Mouse (Mus musculus): ENCODE data around the gene Ccr1. TPM values are rescaled to one million over a fixed set of nuclear protein-coding genes. Genes with fewer than 3 reads are reported as not detected.

The Ccr1 gene
- polyA plus RNA-seq, 1 experiment, result 4.4 TPM

DNA sequence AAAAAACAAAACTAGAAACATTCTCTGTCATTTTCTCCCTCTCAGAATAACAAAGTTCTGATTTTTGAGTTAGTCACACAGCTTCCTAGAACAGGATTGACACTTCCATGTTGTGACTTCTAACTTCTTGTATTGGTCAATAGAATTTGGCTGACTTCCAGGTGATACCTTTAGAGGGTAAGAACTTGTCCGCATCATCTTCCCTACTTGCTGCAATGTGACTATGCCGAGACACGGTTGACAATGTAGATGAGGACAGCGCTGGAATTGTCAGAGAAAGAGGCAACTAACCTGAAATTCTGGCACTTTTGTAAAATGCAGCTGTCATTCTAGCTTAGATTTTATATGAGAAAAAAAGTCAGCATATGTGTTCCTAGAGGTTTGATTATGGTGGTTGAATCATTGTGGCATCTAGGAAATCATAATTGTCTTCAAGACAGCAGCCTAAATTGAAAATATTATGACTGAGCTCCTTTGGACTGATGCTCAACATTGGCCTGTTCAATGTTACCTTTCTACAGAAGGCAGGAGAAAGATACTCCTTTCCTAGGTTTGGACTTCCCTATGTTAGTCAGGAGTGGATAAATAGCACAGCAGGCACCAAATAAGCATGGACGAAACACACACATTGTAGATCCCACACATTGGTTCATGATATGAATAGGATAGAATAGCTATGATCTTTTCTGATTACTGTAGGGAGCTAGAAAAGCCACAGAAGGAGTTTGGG is 34.6 kb downstream of the Ccr1 start:
- DNase-seq (ENCODE audit: low read depth in 1 of 2, low spot score in 2 of 2), result no peak
- Histone ChIP-seq H3K27me3 (ENCODE audit: control insufficient read depth, insufficient read depth, low read length) (no peaks in the 10 kb centered on the region), H3K27ac (ENCODE audit: insufficient read depth, low read length) (no peak overlapping the region), H3K36me3 (ENCODE audit: control insufficient read depth, insufficient read depth, low read length) (no peaks in the 10 kb centered on the region), H3K4me1 (ENCODE audit: control insufficient read depth, insufficient read depth, insufficient read length) (peaks cover 18% of the 10 kb centered on the region; the same call in 1 of the 2 replicates), H3K4me3 (ENCODE audit: extremely low read depth, insufficient read depth, insufficient read length) (no peak overlapping the region)
- WGBS, result 93% methylated on average over 5 of the region's 5 CpGs
- TF ChIP-seq CTCF (IDR thresholded peaks at IDR 0.05; ENCODE audit: extremely low read depth, insufficient read depth, insufficient read length, insufficient replicate concordance) (no peak), POLR2A (IDR thresholded peaks at IDR 0.05; ENCODE audit: low read depth, low read length) (no peak)

DNA sequence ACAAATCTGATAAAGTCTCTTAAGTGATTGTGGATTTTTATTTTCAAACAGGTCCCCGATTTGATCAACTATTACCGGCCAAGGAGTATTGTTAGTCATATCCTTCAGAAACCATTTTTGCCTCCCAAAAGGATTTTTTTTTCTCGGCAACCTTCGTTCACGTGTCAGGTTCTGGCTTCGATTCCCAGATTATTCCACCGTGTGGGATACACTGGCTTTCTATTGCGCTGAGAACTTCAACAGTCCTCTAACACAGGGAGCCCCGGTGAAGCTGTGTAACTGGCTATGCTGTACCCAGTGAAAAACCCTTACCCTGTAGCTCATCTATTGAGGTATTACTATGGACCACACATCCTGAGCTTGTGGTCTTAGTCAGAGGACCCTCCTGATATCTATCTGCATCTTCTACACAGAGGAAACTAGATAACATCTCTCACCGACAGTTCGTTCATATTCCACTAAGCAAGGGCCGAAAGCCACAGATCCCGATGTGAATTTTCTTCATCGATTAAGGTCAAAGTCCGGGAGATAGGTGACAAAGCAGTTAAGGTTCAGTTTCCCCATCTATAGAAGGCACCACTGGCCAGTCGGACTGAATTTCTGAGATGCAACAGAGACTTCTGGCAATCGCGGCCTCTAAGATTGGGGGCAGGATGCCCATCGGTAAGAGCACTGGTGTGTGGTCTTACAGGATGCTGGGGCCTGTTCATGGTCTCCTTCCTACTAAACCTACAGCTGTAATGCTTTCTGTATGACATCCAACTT is 35.4 kb downstream of the Ccr1 start:
- Histone ChIP-seq H3K27me3 (ENCODE audit: control insufficient read depth, insufficient read depth, low read length) (no peaks in the 10 kb centered on the region), H3K27ac (ENCODE audit: insufficient read depth, low read length) (no peak overlapping the region; the same call in 1 of the 2 replicates), H3K4me1 (ENCODE audit: control insufficient read depth, insufficient read depth, insufficient read length) (peaks cover 18% of the 10 kb centered on the region; the same call in 1 of the 2 replicates), H3K4me3 (ENCODE audit: extremely low read depth, insufficient read depth, insufficient read length) (no peak overlapping the region), H3K36me3 (ENCODE audit: control insufficient read depth, insufficient read depth, low read length) (no peaks in the 10 kb centered on the region)
- no peak for TF ChIP-seq CTCF (IDR thresholded peaks at IDR 0.05; ENCODE audit: extremely low read depth, insufficient read depth, insufficient read length, insufficient replicate concordance)
- WGBS, result 75% methylated on average over 19 of the region's 19 CpGs
- DNase-seq (ENCODE audit: low read depth in 1 of 2, low spot score in 2 of 2), result no peak

DNA sequence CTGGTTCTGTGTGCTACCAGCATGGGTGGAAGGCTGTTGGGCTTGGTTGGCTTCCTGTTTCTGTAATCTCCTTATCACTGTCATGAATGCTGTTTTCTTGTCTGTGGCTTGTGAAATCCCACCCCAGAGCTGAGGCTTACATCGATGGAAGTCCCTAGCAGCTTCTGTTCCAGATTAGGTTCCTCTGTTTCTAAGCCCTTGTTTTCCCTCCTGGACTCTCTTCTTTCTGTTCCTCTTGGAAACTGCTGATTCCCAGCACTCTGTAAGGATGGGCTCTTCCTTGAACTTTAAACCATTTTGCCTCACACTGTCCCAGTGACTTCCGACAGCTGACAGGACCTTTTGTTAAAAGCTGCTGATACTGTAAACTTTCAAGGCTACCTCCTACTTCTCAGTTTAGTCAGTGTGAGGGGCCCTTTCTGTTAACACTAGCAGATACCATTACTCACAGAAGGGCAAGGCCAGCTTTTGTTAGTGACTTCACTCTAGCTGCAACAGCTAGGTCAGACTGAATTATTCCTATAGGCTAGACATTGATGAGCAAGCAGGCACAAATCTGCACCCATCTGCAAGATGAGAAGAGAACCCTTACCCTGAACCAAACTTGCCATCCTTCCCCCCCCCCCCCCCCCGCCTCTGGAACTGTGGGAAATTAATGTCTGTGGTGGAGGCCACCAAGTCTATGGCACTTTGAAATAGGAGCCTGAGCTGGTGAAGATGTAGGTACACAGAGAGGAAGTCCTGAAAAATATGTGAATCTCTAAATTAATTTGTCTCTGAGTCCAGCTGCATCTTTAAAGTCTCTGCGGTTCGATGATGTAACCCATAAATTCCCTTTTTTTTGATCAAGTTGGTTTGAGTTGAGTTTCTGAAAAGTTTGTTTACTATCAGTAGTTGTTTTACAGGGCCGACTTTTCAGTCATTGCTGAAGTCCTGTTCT is 36.5 kb downstream of the Ccr1 start:
- Histone ChIP-seq H3K36me3 (ENCODE audit: control insufficient read depth, insufficient read depth, low read length) (no peaks in the 10 kb centered on the region), H3K27ac (ENCODE audit: insufficient read depth, low read length) (peak overlapping the region; percentile 66), H3K4me3 (ENCODE audit: extremely low read depth, insufficient read depth, insufficient read length) (no peak overlapping the region), H3K27me3 (ENCODE audit: control insufficient read depth, insufficient read depth, low read length) (no peaks in the 10 kb centered on the region), H3K4me1 (ENCODE audit: control insufficient read depth, insufficient read depth, insufficient read length) (peaks cover 27% of the 10 kb centered on the region; the same call in 1 of the 2 replicates)
- no peak for TF ChIP-seq POLR2A (IDR thresholded peaks at IDR 0.05; ENCODE audit: low read depth, low read length)
- TF ChIP-seq CTCF (IDR thresholded peaks at IDR 0.05; ENCODE audit: extremely low read depth, insufficient read depth, insufficient read length, insufficient replicate concordance), result no peak
- 42% methylated on average over 6 of the region's 6 CpGs for WGBS
- peak in 1 of 2 experiments; percentile 19 for DNase-seq (ENCODE audit: low read depth in 1 of 2, low spot score in 2 of 2)

DNA sequence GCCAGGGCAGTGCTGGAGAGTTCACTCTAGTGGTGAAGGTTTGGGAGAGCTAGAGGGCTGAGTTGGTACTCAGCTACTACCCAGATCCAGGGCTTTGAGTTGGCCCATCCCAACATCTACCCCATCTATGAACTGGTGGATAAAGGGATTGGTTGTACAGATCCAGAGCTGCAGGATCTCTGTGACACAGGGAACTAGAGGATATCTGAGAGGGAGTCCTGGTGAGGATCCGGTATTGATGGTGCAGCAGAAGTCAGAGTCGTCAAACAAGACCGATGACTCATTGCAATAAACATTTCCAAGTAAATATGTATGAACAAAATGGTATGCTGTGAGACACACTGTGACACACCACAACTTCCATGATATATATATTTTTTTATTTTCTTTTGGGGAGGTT is 37.6 kb downstream of the Ccr1 start:
- Histone ChIP-seq H3K27ac (ENCODE audit: insufficient read depth, low read length) (peak overlapping the region; percentile 75), H3K4me1 (ENCODE audit: control insufficient read depth, insufficient read depth, insufficient read length) (peaks cover 31% of the 10 kb centered on the region; the same call in 1 of the 2 replicates), H3K4me3 (ENCODE audit: extremely low read depth, insufficient read depth, insufficient read length) (no peak overlapping the region), H3K27me3 (ENCODE audit: control insufficient read depth, insufficient read depth, low read length) (no peaks in the 10 kb centered on the region), H3K36me3 (ENCODE audit: control insufficient read depth, insufficient read depth, low read length) (no peaks in the 10 kb centered on the region)
- no peak for TF ChIP-seq POLR2A (IDR thresholded peaks at IDR 0.05; ENCODE audit: low read depth, low read length)
- no peak for TF ChIP-seq CTCF (IDR thresholded peaks at IDR 0.05; ENCODE audit: extremely low read depth, insufficient read depth, insufficient read length, insufficient replicate concordance)
- no peak for DNase-seq (ENCODE audit: low read depth in 1 of 2, low spot score in 2 of 2)
- 70% methylated on average over 3 of the region's 3 CpGs for WGBS

DNA sequence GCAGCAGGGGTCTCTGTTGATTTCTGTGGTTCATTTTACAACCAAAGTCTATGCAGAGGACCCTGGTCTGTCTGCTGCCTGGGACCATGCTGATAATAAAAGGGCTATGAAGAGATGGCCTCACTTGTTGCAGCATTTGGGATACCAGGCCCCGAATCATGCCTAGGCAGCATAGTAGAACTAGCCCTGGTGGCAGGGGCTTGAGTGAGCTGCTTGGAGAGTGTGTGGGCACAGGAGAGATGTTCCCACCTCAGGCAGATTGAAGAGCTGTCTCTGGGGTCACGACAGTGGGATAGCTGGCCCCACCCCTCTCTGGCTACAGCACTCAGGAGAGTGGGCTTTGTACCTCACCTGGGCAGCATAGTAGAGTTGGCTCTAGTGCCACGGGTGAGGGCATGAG is 38.0 kb downstream of the Ccr1 start:
- no peak for DNase-seq (ENCODE audit: low read depth in 1 of 2, low spot score in 2 of 2)
- H3K36me3 ChIP-seq (ENCODE audit: control insufficient read depth, insufficient read depth, low read length), result no peaks in the 10 kb centered on the region
- 68% methylated on average over 3 of the region's 3 CpGs for WGBS
- no peak for TF ChIP-seq POLR2A (IDR thresholded peaks at IDR 0.05; ENCODE audit: low read depth, low read length)
- TF ChIP-seq CTCF (IDR thresholded peaks at IDR 0.05; ENCODE audit: extremely low read depth, insufficient read depth, insufficient read length, insufficient replicate concordance), result no peak
- no peaks in the 10 kb centered on the region for H3K27me3 ChIP-seq (ENCODE audit: control insufficient read depth, insufficient read depth, low read length)
- H3K4me1 ChIP-seq (ENCODE audit: control insufficient read depth, insufficient read depth, insufficient read length), result peaks cover 33% of the 10 kb centered on the region; the same call in 1 of the 2 replicates
- H3K27ac ChIP-seq (ENCODE audit: insufficient read depth, low read length), result peak overlapping the region; percentile 75
- no peak overlapping the region for H3K4me3 ChIP-seq (ENCODE audit: extremely low read depth, insufficient read depth, insufficient read length)

DNA sequence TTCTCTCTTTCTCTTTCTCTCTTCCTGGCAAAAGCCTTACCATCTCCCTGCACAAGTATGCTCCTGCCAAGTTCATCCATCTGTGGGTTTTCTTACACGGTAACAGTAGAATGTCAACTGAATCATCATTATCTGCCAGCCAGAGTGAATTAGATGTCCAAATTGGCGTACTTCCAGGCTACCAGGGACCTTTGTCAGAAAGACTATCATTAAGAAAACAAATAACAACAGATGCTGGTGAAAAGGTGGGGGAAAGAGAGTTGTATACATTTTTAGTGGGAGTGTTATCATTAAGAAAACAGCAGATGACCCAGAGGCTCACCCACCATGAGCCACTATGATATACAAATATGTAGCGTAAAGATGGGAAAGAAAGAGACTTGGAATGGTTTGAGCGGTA is 38.6 kb downstream of the Ccr1 start:
- H3K4me1 ChIP-seq (ENCODE audit: control insufficient read depth, insufficient read depth, insufficient read length), result peaks cover 35% of the 10 kb centered on the region; the same call in 1 of the 2 replicates
- H3K27me3 ChIP-seq (ENCODE audit: control insufficient read depth, insufficient read depth, low read length), result no peaks in the 10 kb centered on the region
- no peak overlapping the region for H3K4me3 ChIP-seq (ENCODE audit: extremely low read depth, insufficient read depth, insufficient read length)
- H3K36me3 ChIP-seq (ENCODE audit: control insufficient read depth, insufficient read depth, low read length), result no peaks in the 10 kb centered on the region
- no peak for TF ChIP-seq POLR2A (IDR thresholded peaks at IDR 0.05; ENCODE audit: low read depth, low read length)
- no peak for TF ChIP-seq CTCF (IDR thresholded peaks at IDR 0.05; ENCODE audit: extremely low read depth, insufficient read depth, insufficient read length, insufficient replicate concordance)
- 71% methylated on average over 4 of the region's 4 CpGs for WGBS
- no peak for DNase-seq (ENCODE audit: low read depth in 1 of 2, low spot score in 2 of 2)
- peak overlapping the region; percentile 75 for H3K27ac ChIP-seq (ENCODE audit: insufficient read depth, low read length)

All from spleen, adult 2 months (tissue).